8 mouse cellular contexts compared by ENCODE assay signal in genomic region chr15:79505616-79506283, GRCm38 (mm10). TPM values are rescaled to one million over a fixed set of nuclear protein-coding genes. Genes with fewer than 3 reads are reported as not detected.
DNase-seq lines count a peak whose midpoint lies in the region; ATAC-seq and TF ChIP-seq lines count a peak whose summit lies in the region.

No protein-coding gene starts in this region.

- H3K27me3 ChIP-seq in spleen, adult 2 months (ENCODE audit: control insufficient read depth, insufficient read depth, low read length): peaks cover 27% of the 10 kb centered on the region
- H3K27me3 ChIP-seq in forebrain, embryonic 16.5 days (replicated peaks; ENCODE audit: control insufficient read depth, insufficient read depth, low read length): peaks cover 40% of the 10 kb centered on the region
- H3K27me3 ChIP-seq in hindbrain, embryonic 11.5 days (ENCODE audit: control insufficient read depth, insufficient read depth, low read length): peaks cover 73% of the 10 kb centered on the region

- no peak for TF ChIP-seq CTCF in spleen, adult 2 months (IDR thresholded peaks at IDR 0.05; ENCODE audit: extremely low read depth, insufficient read depth, insufficient read length, insufficient replicate concordance)

- ATAC-seq in forebrain, embryonic 16.5 days: peak; percentile 59
- peak; percentile 57 for ATAC-seq in hindbrain, embryonic 11.5 days (ENCODE audit: low FRiP score)
- ATAC-seq in activated CD4-positive, CD25-positive, alpha-beta regulatory T cell, adult 4 months: no peak

- WGBS in spleen, adult 2 months: 1% methylated on average over 48 of the region's 71 CpGs
- under 1% methylated on average over 55 of the region's 71 CpGs for WGBS in forebrain, embryonic 16.5 days
- under 1% methylated on average over 36 of the region's 71 CpGs for WGBS in hindbrain, embryonic 11.5 days

- H3K36me3 ChIP-seq in spleen, adult 2 months (ENCODE audit: control insufficient read depth, insufficient read depth, low read length): no peaks in the 10 kb centered on the region
- H3K36me3 ChIP-seq in forebrain, embryonic 16.5 days (ENCODE audit: control insufficient read depth, insufficient read depth): no peaks in the 10 kb centered on the region
- no peaks in the 10 kb centered on the region for H3K36me3 ChIP-seq in hindbrain, embryonic 11.5 days (ENCODE audit: control insufficient read depth, insufficient read depth, low read length)

- H3K4me1 ChIP-seq in spleen, adult 2 months (ENCODE audit: control insufficient read depth, insufficient read depth, insufficient read length): peaks cover 6% of the 10 kb centered on the region; the same call in 1 of the 2 replicates
- H3K4me1 ChIP-seq in forebrain, embryonic 16.5 days (replicated peaks; ENCODE audit: control insufficient read depth, insufficient read depth, low read length): peaks cover 23% of the 10 kb centered on the region
- peaks cover 7% of the 10 kb centered on the region for H3K4me1 ChIP-seq in hindbrain, embryonic 11.5 days (replicated peaks; ENCODE audit: control insufficient read depth, insufficient read depth, low read length)

- peak overlapping the region; percentile 99 for H3K4me2 ChIP-seq in forebrain, embryonic 16.5 days (ENCODE audit: low read length)
- peak overlapping the region; percentile 99 for H3K4me2 ChIP-seq in hindbrain, embryonic 11.5 days (replicated peaks; ENCODE audit: low read depth, low read length)

- no peak for DNase-seq in spleen, adult 2 months (ENCODE audit: low read depth in 1 of 2, low spot score in 2 of 2)
- DNase-seq in spleen, postnatal 14 days (ENCODE audit: low spot score in 2 of 2): no peak
- DNase-seq in hindbrain, embryonic 11.5 days (ENCODE audit: low spot score): peak; percentile 82
- DNase-seq in left cerebral cortex, adult 8-10 months (ENCODE audit: low spot score in 2 of 2): peak; percentile 62 to 75
- DNase-seq in lung, postnatal 36 days: peak; percentile 67
- DNase-seq in right cerebral cortex, postnatal 4 days: peak; percentile 85

- H3K9ac ChIP-seq in forebrain, embryonic 16.5 days (replicated peaks; ENCODE audit: low read depth, low read length): peak overlapping the region; percentile 57
- H3K9ac ChIP-seq in hindbrain, embryonic 11.5 days (ENCODE audit: low read depth, low read length): peak overlapping the region; percentile 42

- TF ChIP-seq POLR2A in spleen, adult 2 months (IDR thresholded peaks at IDR 0.05; ENCODE audit: low read depth, low read length): no peak

- H3K9me3 ChIP-seq in forebrain, embryonic 16.5 days (ENCODE audit: control insufficient read depth, low read length): no peaks in the 10 kb centered on the region
- H3K9me3 ChIP-seq in hindbrain, embryonic 11.5 days (ENCODE audit: control insufficient read depth, low read length): no peaks in the 10 kb centered on the region

- H3K4me3 ChIP-seq in spleen, adult 2 months (ENCODE audit: extremely low read depth, insufficient read depth, insufficient read length): peak overlapping the region; percentile 26; the same call in 1 of the 2 replicates
- peak overlapping the region; percentile 61 for H3K4me3 ChIP-seq in forebrain, embryonic 16.5 days (replicated peaks; ENCODE audit: low read length)
- H3K4me3 ChIP-seq in hindbrain, embryonic 11.5 days (ENCODE audit: low read depth, low read length): peak overlapping the region; percentile 57

- no peak overlapping the region for H3K27ac ChIP-seq in spleen, adult 2 months (ENCODE audit: insufficient read depth, low read length)
- H3K27ac ChIP-seq in forebrain, embryonic 16.5 days (ENCODE audit: low read length): no peak overlapping the region
- no peak overlapping the region for H3K27ac ChIP-seq in hindbrain, embryonic 11.5 days (ENCODE audit: low read depth, low read length)

RNA-seq across cellular contexts. Expression of gene Kcnj4, which starts 0.7 kb away (rescaled TPM):
- polyA plus RNA-seq in spleen, adult 2 months (2012; rRNA removed): not detected in 2 replicates
- 0.11 and 0.43 TPM in 2 replicates for polyA plus RNA-seq in forebrain, embryonic 16.5 days (2015; fragmentation: Nextera tagmentation; extraction: Ambion mirVana)
- polyA plus RNA-seq in hindbrain, embryonic 11.5 days (2014; fragmentation: Nextera tagmentation; extraction: Ambion mirVana): not detected in 2 replicates
- total RNA-seq in left cerebral cortex, adult 8-10 months (2022): 100 to 1,000 TPM; 188 to 236 (median 202) TPM
- not detected for polyA plus RNA-seq in activated CD4-positive, CD25-positive, alpha-beta regulatory T cell, adult 4 months (2017; shearing (Covaris generic))

RNA-seq across cellular contexts. Expression of gene Kdelr3, which starts 10.5 kb away (rescaled TPM):
- polyA plus RNA-seq in spleen, adult 2 months (2012; rRNA removed): 1.8 and 2.3 TPM in 2 replicates
- 4.8 and 8.7 TPM in 2 replicates for polyA plus RNA-seq in forebrain, embryonic 16.5 days (2015; fragmentation: Nextera tagmentation; extraction: Ambion mirVana)
- 15.8 and 18.3 TPM in 2 replicates for polyA plus RNA-seq in hindbrain, embryonic 11.5 days (2014; fragmentation: Nextera tagmentation; extraction: Ambion mirVana)
- under 1 TPM; 0.26 to 0.62 (median 0.48) TPM for total RNA-seq in left cerebral cortex, adult 8-10 months (2022)
- under 1 TPM in 1 of 2 experiments, not detected in 1; 0.69 TPM for polyA plus RNA-seq in activated CD4-positive, CD25-positive, alpha-beta regulatory T cell, adult 4 months (2017; shearing (Covaris generic))

RNA-seq across cellular contexts. Expression of gene Ddx17, which starts 40.8 kb away (rescaled TPM):
- polyA plus RNA-seq in spleen, adult 2 months (2012; rRNA removed): 158 and 200 TPM in 2 replicates
- 60.2 and 63.3 TPM in 2 replicates for polyA plus RNA-seq in forebrain, embryonic 16.5 days (2015; fragmentation: Nextera tagmentation; extraction: Ambion mirVana)
- polyA plus RNA-seq in hindbrain, embryonic 11.5 days (2014; fragmentation: Nextera tagmentation; extraction: Ambion mirVana): 87.6 and 116 TPM in 2 replicates
- total RNA-seq in left cerebral cortex, adult 8-10 months (2022): 100 to 1,000 TPM; 296 to 324 (median 312) TPM
- 10 to 100 TPM; 28.3 to 33.9 TPM for polyA plus RNA-seq in activated CD4-positive, CD25-positive, alpha-beta regulatory T cell, adult 4 months (2017; shearing (Covaris generic))

RNA-seq across cellular contexts. Expression of gene Csnk1e, which starts 50.4 kb away (rescaled TPM):
- 26.3 and 31.3 TPM in 2 replicates for polyA plus RNA-seq in spleen, adult 2 months (2012; rRNA removed)
- 234 and 240 TPM in 2 replicates for polyA plus RNA-seq in forebrain, embryonic 16.5 days (2015; fragmentation: Nextera tagmentation; extraction: Ambion mirVana)
- polyA plus RNA-seq in hindbrain, embryonic 11.5 days (2014; fragmentation: Nextera tagmentation; extraction: Ambion mirVana): 193 and 195 TPM in 2 replicates
- 100 to 1,000 TPM; 146 to 162 (median 152) TPM for total RNA-seq in left cerebral cortex, adult 8-10 months (2022)
- 1 to 10 TPM; 5.5 to 5.6 TPM for polyA plus RNA-seq in activated CD4-positive, CD25-positive, alpha-beta regulatory T cell, adult 4 months (2017; shearing (Covaris generic))

Comparison
In these comparisons a context has a peak if more than half of its experiments do, and no peak if none do; other contexts are left out.
1. DNase-seq: peak in hindbrain, embryonic 11.5 days (single experiment), left cerebral cortex, adult 8-10 months (2 of 2), lung, postnatal 36 days (single experiment) and right cerebral cortex, postnatal 4 days (single experiment); none in spleen, adult 2 months (0 of 2) and spleen, postnatal 14 days (0 of 2).
2. Peak in every context shown above with its lines, with median percentiles within 50 percentile points of each other: H3K4me3 ChIP-seq.